Comparison of ENCODE assay signal across 10 mouse cellular contexts in genomic region chr8:112909527-112909926, GRCm38 (mm10).
DNase-seq lines count a peak whose midpoint lies in the region; ATAC-seq lines count a peak whose summit lies in the region.
"Had no signal": no experiment of that assay in that cellular context is flagged by ENCODE, and none has a peak within 500 bp of the region (broad histone marks: within the 10 kb centered on the region; RNA-seq: fewer than 3 reads in every experiment).

No protein-coding gene starts in this region.

- no peak for ATAC-seq in kidney, embryonic 16.5 days (ENCODE audit: low FRiP score, low TSS enrichment)
- no peak for ATAC-seq in heart, embryonic 11.5 days (replicated peaks; ENCODE audit: insufficient number of reproducible peaks, low FRiP score, low TSS enrichment)

- no peaks in the 10 kb centered on the region for H3K9me3 ChIP-seq in kidney, embryonic 16.5 days (ENCODE audit: low read length)
- H3K9me3 ChIP-seq in heart, embryonic 11.5 days (replicated peaks; ENCODE audit: control insufficient read depth, low read length) = no peaks in the 10 kb centered on the region
- H3K9me3 ChIP-seq: neural tube, embryonic 12.5 days had no signal

- H3K4me2 ChIP-seq in kidney, embryonic 16.5 days (replicated peaks; ENCODE audit: low read depth, low read length) = no peak overlapping the region
- H3K4me2 ChIP-seq in heart, embryonic 11.5 days = no peak overlapping the region
- H3K4me2 ChIP-seq: neural tube, embryonic 12.5 days had no signal

- no peak overlapping the region for H3K27ac ChIP-seq in kidney, embryonic 16.5 days (ENCODE audit: low read length)
- no peak overlapping the region for H3K27ac ChIP-seq in heart, embryonic 11.5 days (ENCODE audit: low read depth, low read length)
- H3K27ac ChIP-seq: neural tube, embryonic 12.5 days had no signal

- H3K9ac ChIP-seq in kidney, embryonic 16.5 days (replicated peaks; ENCODE audit: low read length) = no peak overlapping the region
- H3K9ac ChIP-seq in heart, embryonic 11.5 days (ENCODE audit: low read depth, low read length) = no peak overlapping the region
- H3K9ac ChIP-seq: neural tube, embryonic 12.5 days had no signal

- 57% methylated on average over 5 of the region's 5 CpGs for whole genome bisulfite sequencing in kidney, embryonic 16.5 days
- 55% methylated on average over 5 of the region's 5 CpGs for WGBS in heart, embryonic 11.5 days (ENCODE audit: insufficient replicate concordance)

- no peak overlapping the region for H3K4me3 ChIP-seq in kidney, embryonic 16.5 days (ENCODE audit: low read length)
- no peak overlapping the region for H3K4me3 ChIP-seq in heart, embryonic 11.5 days (ENCODE audit: low read depth, low read length)
- H3K4me3 ChIP-seq: neural tube, embryonic 12.5 days had no signal

- peak; percentile 4 for DNase-seq in kidney, adult 18-20 months
- peak; percentile 39 for DNase-seq in right cerebral cortex, postnatal 14 days
- no peak for DNase-seq in right cerebral cortex, postnatal 25 days
- DNase-seq in cerebellum, postnatal 25 days = peak; percentile 40 to 67
- DNase-seq in retina, postnatal 1 day = peak; percentile 23
- DNase-seq in left cerebral cortex, adult 18-20 months (ENCODE audit: low spot score in 2 of 2) = no peak
- DNase-seq: lung, adult 18-20 months had no signal

- no peaks in the 10 kb centered on the region for H3K36me3 ChIP-seq in kidney, embryonic 16.5 days (ENCODE audit: insufficient read depth, low read length)
- no peaks in the 10 kb centered on the region for H3K36me3 ChIP-seq in heart, embryonic 11.5 days (ENCODE audit: control insufficient read depth, insufficient read depth, low read length)
- H3K36me3 ChIP-seq: neural tube, embryonic 12.5 days had no signal

- H3K4me1 ChIP-seq in kidney, embryonic 16.5 days (ENCODE audit: insufficient read depth, low read length) = 0 out of 2 replicates have a peak, but pooled peaks cover 2% of the 10 kb centered on the region
- H3K4me1 ChIP-seq in heart, embryonic 11.5 days (ENCODE audit: control insufficient read depth, insufficient read depth, low read length) = no peaks in the 10 kb centered on the region; the same call in 1 of the 2 replicates
- H3K4me1 ChIP-seq: neural tube, embryonic 12.5 days had no signal

- H3K27me3 ChIP-seq in kidney, embryonic 16.5 days (ENCODE audit: insufficient read depth, low read length) = no peaks in the 10 kb centered on the region
- no peaks in the 10 kb centered on the region for H3K27me3 ChIP-seq in heart, embryonic 11.5 days (ENCODE audit: control insufficient read depth, insufficient read depth, low read length)
- H3K27me3 ChIP-seq: neural tube, embryonic 12.5 days had no signal

Comparison
In these comparisons a context has a peak if more than half of its experiments do, and no peak if none do; other contexts are left out.
1. DNase-seq: peak in kidney, adult 18-20 months (single experiment), right cerebral cortex, postnatal 14 days (single experiment), cerebellum, postnatal 25 days (2 of 2) and retina, postnatal 1 day (single experiment); none in right cerebral cortex, postnatal 25 days (single experiment) and left cerebral cortex, adult 18-20 months (0 of 2).